Mouse (Mus musculus): ENCODE data around the gene Hlcs.

Hlcs gene

GRCm38 (mm10) chr16:94079075-94079855 is 234.1 kb downstream of the Hlcs start:
- DNase-seq (ENCODE audit: low spot score) = no peak
